Mouse (Mus musculus) embryo, embryonic 11.5 days (tissue): ENCODE measurements at regions not wholly inside any gene's neighbourhood (a gene's known extent, or its start where the extent isn't known, plus 50 kb on each side); places are given as distances from the start of the nearest gene placed in this dataset.
A peak's percentile ranks its signal among the peaks of the same experiment; 100 is the strongest.
"Not testable (repeated sequence)": the region's sequence is repeated elsewhere in the genome, so short reads cannot be mapped to it uniquely, and the experiment has no call there.

ENCODE experiments used
- DNase-seq: peaks from one replicate; pipeline ENCODE4 v3.0.0-alpha.2; 2012; ENCODE audit warnings: low read depth, low spot score

DNA sequence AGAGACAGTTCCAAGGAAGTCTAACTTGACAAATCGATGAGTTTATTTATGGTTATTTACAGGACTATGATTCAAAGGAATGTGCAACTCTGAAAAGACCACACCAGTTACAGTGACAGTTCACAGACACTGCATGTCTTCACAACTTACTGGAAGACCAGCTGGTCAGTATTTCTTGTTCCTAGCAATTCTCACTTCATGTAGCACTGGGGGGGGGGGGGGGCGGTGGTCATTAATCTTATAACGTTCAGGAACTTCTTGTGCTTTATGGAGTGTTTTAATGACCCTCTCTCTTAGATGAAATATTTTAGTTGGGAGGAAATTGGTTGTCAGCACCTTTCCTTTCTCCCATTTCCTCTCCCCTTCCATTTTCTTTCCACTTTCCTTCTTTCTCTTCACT, 1752.1 kb upstream of the Cntnap5a start:
- DNase-seq: no peak

GRCm38 (mm10) chr1:113958016-113958751, 1726.4 kb upstream of the Cntnap5a start:
- no peak for DNase-seq

- not testable (repeated sequence) for DNase-seq
Measured at GRCm38 (mm10) chr1:113959267-113959666, 1725.3 kb upstream of the Cntnap5a start.

DNA sequence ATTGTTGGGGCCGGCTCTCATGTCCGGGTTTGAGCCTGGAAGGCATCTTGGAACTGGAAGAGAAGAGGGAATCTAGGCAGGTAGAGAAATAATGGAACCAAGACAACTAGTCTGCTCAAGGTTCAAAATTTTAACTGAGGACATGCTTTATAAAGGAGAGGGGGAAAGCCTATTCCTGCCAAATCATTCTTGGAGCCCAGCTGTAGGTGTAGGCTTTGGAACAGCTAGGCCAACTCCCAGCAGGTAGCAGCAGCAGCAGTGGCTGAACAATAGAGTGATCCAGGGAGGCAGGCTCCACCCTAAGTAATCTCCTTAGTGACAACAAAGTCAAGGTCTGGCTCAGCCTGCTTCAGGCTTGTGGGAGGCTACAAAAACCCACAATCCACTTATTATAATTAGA, 1720.6 kb upstream of the Cntnap5a start:
- not testable (repeated sequence) for DNase-seq

DNA sequence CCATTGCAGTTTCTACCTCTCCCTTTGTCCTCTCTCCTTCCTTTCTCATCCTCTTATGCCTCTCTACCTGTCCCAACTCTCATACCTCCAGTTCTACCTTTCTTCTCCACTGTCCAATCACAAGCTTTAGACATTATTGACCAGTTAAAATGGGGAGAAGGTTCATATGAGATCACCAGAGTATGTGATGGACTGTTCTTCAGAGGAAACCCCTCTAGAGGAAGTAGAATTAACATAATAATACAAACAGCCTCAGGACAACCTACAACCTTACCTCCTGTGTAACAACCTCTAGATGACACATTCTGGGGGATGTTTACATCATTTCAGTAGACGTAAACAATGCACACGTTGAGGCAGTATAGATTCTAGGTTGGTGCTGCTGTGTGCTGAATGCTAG, 1720.1 kb upstream of the Cntnap5a start:
- DNase-seq: no peak

GRCm38 (mm10) chr1:113970617-113971016, 1713.9 kb upstream of the Cntnap5a start:
- no peak for DNase-seq

DNA sequence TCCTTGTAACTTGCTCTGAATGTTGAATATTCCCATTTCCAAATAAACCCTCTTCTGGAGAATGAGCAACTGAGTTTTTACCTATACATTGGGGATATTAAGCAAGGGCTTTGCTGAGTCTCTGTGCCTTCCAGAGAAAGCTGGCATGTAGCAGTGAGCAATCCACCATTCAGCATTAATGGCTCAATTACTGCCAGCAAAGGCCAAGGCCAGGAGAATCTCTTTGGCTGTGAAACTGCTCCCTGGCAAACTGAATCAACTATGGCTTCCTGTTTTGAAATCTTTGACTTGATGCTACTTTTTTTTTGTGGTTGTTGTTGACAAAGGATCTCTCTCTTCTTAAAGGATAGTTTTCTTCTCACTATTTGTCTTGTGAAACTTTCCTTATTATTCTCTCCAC, 1704.4 kb upstream of the Cntnap5a start:
- DNase-seq: no peak

DNA sequence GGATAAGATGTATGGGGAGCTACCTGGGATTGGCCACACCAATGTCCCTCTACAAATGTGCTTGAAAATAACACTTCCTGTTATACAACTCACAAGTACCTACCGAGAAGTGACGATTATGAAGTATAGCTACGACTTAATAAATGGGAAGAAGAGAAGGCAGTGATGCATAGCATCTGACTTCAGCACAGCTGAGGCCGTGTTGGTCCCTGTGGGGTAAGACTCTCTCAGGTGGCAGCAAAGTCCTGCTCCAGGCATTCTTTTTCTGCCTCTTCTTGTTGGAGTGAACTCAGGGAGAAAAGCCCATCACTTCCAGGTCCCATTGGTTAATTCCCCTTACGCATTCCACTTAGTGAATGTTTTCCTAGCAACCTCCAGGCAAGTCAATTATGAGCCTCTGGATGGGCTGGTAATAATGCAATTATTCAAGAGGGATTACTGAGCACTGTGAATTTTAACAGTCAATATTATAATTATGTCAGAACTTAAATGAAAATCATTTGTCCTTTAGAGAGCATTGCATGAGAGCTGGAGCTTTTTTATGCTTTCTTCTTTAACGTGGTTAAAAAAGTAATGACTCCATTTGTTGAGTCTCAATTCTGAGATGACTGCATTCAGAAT, 1694.8 kb upstream of the Cntnap5a start:
- no peak for DNase-seq

- no peak for DNase-seq
Measured at GRCm38 (mm10) chr1:113992488-113992887, 1692.1 kb upstream of the Cntnap5a start.

DNA sequence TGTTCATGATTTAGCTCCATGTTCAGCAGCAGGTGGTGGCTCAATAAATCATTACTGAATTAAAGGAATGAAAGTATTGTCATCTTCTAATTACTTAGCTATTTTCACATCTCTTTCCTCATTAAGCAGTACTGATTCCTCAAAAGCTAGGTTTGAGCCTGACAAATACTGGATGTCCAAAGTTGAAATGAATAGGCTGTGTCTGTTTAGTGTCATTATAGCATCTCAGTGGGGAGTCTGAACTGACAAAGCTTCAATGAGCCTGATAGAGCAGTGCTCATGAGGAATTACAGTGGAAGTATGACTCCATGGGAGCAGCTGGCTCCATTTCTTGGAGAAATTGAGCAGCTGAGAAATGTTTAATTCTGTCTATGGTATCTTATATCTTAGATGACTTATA, 1646.7 kb upstream of the Cntnap5a start:
- no peak for DNase-seq

DNA sequence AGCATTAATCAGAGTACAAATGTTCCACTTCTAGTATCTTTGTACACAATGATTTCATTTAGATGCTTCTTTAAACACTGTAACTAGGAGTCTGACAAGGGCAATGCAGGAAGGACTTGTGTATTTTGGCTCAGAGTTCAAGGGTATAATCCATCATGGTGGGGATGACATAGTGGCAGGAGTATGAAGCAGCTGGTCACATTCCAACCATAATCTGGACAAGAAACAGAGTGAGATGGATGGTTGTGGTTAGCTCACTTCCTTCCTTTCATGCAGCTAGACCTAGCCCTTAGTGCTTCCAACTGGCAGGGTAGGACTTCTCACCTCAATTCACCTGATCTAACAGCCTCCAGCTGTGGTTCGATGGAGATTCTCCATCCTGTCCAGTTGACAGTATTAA, 1645.2 kb upstream of the Cntnap5a start:
- peak; percentile 31 for DNase-seq

DNA sequence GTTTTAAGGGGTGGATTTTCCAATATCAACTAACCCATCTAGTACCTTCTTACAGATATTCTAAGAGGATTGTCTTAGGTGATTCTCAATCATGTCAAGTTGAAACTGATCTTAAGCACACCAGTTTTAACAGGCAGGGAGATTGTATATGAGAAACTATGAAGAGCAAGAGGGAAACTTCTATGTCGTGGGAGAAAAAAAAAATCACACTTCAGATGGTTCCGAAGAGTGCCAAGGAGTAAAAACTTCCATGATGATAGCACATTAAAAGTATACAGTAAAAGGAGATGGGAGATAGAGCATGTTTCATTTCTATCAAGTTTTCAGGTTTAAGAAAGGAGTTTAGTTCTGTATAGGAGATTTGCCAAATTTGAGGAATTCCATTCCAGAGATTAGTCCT, 1621.5 kb upstream of the Cntnap5a start:
- no peak for DNase-seq

DNA sequence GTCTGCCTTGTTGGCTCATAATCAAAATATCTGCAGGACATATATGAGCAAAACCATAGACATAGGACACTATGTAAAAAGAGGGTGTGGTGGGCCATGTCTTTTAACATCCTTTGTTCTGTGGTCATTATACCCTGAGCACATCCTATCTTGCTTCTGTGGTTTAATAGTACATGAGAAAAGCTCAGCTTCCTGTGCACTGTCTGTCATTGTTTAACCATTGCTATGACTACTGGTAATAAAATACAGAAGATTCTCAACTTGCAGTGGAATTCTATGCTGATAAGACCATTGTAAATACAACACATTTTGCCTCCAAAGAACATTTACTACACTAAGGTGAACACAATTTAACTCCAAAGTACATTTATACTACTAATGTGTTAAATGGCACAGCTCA, 1610.0 kb upstream of the Cntnap5a start:
- DNase-seq: no peak
